Mouse (Mus musculus) liver, adult 2 months (tissue): ENCODE results near the gene Nos1ap. TPM values are rescaled to one million over a fixed set of nuclear protein-coding genes. Genes with fewer than 3 reads are reported as not detected.

Experiments used
- DNase-seq: peaks from one replicate; pipeline ENCODE4 v3.0.0-alpha.2; 2011; ENCODE audit warnings: low read depth, low spot score; ENCODE audit errors: extremely low read depth
- H3K27ac ChIP-seq: fragments of 200-500 bp; replicated peaks from 2 replicates; pipeline ENCODE4 v1.5.1; 2012; ENCODE audit warnings: low read depth, mild to moderate bottlenecking, control low read depth, inconsistent platforms, low read length; ENCODE audit not compliant: insufficient read depth
- H3K27me3 ChIP-seq: fragments of 200-500 bp; 2 replicates; pipeline ENCODE4 v1.6.1; 2012; ENCODE audit warnings: mild to moderate bottlenecking, moderate library complexity, low read length, inconsistent platforms; ENCODE audit not compliant: control insufficient read depth, insufficient read depth
- H3K36me3 ChIP-seq: fragments of 200-500 bp; 2 replicates; pipeline ENCODE4 v1.6.1; 2012; ENCODE audit warnings: low read length, inconsistent platforms; ENCODE audit not compliant: control insufficient read depth, insufficient read depth
- H3K4me1 ChIP-seq: fragments of 200-500 bp; 2 replicates; pipeline ENCODE4 v1.6.1; 2011; ENCODE audit warnings: low read length; ENCODE audit not compliant: control insufficient read depth, insufficient read depth
- H3K4me3 ChIP-seq: fragments of 200-500 bp; 2 replicates; pipeline ENCODE4 v1.5.1; 2011; ENCODE audit warnings: low read depth, mild to moderate bottlenecking, control low read depth, low read length, moderate library complexity; ENCODE audit not compliant: insufficient read depth
- H3K79me2 ChIP-seq: fragments of 200-500 bp; 2 replicates; pipeline ENCODE4 v1.6.1; 2012; ENCODE audit warnings: inconsistent platforms, mild to moderate bottlenecking, low read length, moderate library complexity; ENCODE audit not compliant: control insufficient read depth, insufficient read depth
- H3K9ac ChIP-seq: fragments of 200-500 bp; 2 replicates; pipeline ENCODE4 v1.6.1; 2012; ENCODE audit warnings: low read depth, mild to moderate bottlenecking, control low read depth, inconsistent platforms, low read length
- CTCF ChIP-seq: fragments of 200-500 bp; IDR thresholded peaks from 2 replicates; pipeline ENCODE4 v1.5.1; 2011; ENCODE audit warnings: low read depth, low read length, control low read depth
- POLR2A ChIP-seq: fragments of 200-500 bp; IDR thresholded peaks from 2 replicates; pipeline ENCODE4 v1.6.1; 2011; ENCODE audit warnings: low read length, control low read depth; ENCODE audit not compliant: insufficient read depth; ENCODE audit errors: extremely low read depth
- WGBS: fragments of 180-500 bp; shearing (Covaris S2); methylation state at CpG from one replicate; pipeline ENCODE4 v1.1.7; 2018; 5-methylcytosine and 5-hydroxymethylcytosine counted together
- polyA plus RNA-seq: library from polyadenylated mRNA; depleted of rRNA; stranded (reverse); fragments of >200 nt; gene quantifications from 2 replicates; pipeline ENCODE4 v1.2.3, GENCODE M21; 2012
- total RNA-seq: library from RNA; depleted of rRNA; stranded (reverse); fragments of >200 nt; gene quantifications from 2 replicates; pipeline ENCODE4 v1.2.3, GENCODE M21; 2014

Nos1ap gene
- total and polyA plus RNA-seq, 2 experiments = 1.8 to 3.1 TPM

DNA sequence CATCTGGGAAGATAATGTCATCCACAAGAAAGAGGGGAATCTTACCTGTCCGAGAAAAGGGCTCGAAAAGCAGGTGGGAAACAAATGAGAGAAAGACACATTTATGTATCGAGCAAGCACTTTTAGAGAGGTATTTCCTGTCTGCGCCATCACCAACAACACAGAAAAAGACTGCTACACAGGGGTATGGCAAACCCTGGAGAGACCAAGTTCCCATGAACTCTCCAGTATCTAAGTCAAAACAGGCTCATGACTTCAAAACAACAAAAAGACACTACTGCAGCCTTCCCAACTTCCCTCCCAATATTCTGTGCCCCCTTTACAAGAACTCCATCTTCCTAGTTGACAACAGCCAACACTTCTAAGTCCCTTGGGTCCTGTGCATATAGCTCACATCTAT, 283.4 kb downstream of the Nos1ap start, which contains the start of gene Gm7694:
Gene Gm7694, minus strand, starts transcription at position 101 of the 400 bp plus-strand sequence.
- WGBS = 98% methylated on average over 4 of the region's 4 CpGs
- Histone ChIP-seq H3K79me2 (no peaks in the 10 kb centered on the region), H3K27me3 (no peaks in the 10 kb centered on the region), H3K9ac (no peak within 1 kb of the TSS), H3K4me1 (no peaks in the 10 kb centered on the region), H3K4me3 (no peak within 1 kb of the TSS), H3K27ac (no peak within 1 kb of the TSS), H3K36me3 (no peaks in the 10 kb centered on the region)
- no peak for DNase-seq
- TF ChIP-seq POLR2A = no peak
- no peak for TF ChIP-seq CTCF

DNA sequence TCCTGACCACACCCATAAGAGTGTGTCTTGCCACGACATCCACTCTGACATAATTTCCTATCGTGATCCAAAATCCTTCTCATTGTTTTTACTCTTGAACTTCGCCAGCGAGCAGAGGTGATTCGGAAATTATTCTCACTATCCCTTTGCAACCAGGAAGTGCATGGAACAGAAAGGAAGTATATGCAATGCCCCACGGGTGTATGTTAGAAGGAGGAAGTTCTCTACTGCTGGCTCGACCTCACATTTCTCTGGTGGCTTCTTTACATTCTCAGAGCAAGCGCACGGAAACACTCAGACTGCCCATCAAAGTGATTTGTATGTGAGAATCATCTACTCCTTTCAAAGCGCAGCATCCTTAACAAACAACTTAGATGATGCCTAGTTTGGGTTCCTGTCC, 284.7 kb downstream of the Nos1ap start:
- DNase-seq = no peak
- H3K4me3 ChIP-seq = no peak overlapping the region
- H3K27ac ChIP-seq = no peak overlapping the region
- WGBS = 86% methylated on average over 10 of the region's 10 CpGs
- H3K4me1 ChIP-seq = no peaks in the 10 kb centered on the region
- no peaks in the 10 kb centered on the region for H3K36me3 ChIP-seq
- no peaks in the 10 kb centered on the region for H3K27me3 ChIP-seq
- H3K79me2 ChIP-seq = no peaks in the 10 kb centered on the region
- H3K9ac ChIP-seq = no peak overlapping the region
- TF ChIP-seq CTCF = no peak
- TF ChIP-seq POLR2A = no peak

DNA sequence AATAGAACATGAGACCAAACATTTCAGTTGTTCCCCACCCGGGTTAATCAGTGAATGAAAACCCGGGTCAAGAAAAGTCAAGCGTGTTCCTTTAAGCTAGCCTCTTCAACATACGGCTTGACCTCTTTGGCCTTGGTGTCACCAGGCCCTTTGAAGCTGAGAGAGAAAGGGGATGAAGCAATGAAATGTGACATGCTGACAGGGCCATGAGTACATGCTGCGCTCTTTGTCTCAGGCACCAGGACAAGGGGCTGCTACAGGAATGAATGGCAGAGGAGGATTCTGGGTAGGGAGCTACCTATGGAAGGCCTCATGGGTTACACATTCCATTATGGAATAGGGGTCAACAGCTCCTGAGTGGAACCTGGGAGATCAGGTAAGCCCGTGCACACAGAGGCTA, 286.6 kb downstream of the Nos1ap start:
- no peak overlapping the region for H3K4me3 ChIP-seq
- H3K79me2 ChIP-seq = no peaks in the 10 kb centered on the region
- H3K27me3 ChIP-seq = no peaks in the 10 kb centered on the region
- TF ChIP-seq CTCF (no peak), POLR2A (no peak)
- H3K36me3 ChIP-seq = no peaks in the 10 kb centered on the region
- no peak overlapping the region for H3K27ac ChIP-seq
- H3K4me1 ChIP-seq = no peaks in the 10 kb centered on the region
- WGBS = 85% methylated on average over 6 of the region's 6 CpGs
- no peak overlapping the region for H3K9ac ChIP-seq
- no peak for DNase-seq

DNA sequence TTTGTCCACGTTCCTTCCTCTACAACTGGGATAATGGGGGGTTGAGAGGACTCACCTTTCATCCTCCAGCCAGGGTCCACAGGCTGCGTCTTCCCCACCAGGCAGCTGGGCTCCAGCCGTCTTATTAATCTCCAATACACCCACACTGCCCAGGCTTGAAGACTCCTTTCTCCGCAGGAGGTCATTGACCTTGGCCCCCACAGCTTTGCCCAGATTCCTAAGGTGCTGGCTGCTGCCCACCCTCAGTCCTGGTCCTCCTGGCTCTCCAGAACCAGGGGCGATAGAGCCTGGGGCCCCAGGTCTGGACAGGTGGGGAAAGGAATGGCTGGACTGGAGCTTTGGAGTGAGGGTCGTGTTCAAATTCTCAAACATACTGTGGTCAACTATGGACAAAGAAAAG, 287.2 kb downstream of the Nos1ap start:
- no peak overlapping the region for H3K9ac ChIP-seq
- no peaks in the 10 kb centered on the region for H3K36me3 ChIP-seq
- no peak for TF ChIP-seq POLR2A
- no peak for TF ChIP-seq CTCF
- H3K79me2 ChIP-seq = no peaks in the 10 kb centered on the region
- H3K27ac ChIP-seq = no peak overlapping the region
- WGBS = 91% methylated on average over 6 of the region's 6 CpGs
- no peak for DNase-seq
- H3K4me3 ChIP-seq = no peak overlapping the region
- no peaks in the 10 kb centered on the region for H3K27me3 ChIP-seq
- H3K4me1 ChIP-seq = no peaks in the 10 kb centered on the region

DNA sequence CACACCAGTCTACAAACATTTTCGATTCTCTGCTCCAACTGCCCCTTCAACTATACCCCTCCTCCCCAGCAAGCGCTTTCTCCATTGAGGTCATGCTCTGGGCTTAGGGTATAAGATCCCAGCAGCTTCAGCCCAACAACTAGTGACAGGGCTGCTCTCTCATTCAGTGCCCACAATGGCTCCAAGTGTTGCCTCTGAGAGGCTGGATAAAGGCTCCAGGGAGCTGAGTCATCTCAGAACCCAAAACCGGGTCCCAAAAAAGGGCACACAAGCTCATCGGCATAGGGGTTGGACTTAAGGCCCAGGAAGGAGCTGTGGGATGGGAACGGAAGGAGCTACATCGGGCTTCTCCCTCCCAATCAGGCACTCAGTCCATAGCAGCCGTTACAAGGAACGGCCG, 288.0 kb downstream of the Nos1ap start:
- 99% methylated on average over 9 of the region's 9 CpGs for WGBS
- DNase-seq = no peak
- Histone ChIP-seq H3K4me3 (no peak overlapping the region), H3K4me1 (no peaks in the 10 kb centered on the region), H3K27me3 (no peaks in the 10 kb centered on the region), H3K79me2 (no peaks in the 10 kb centered on the region), H3K36me3 (no peaks in the 10 kb centered on the region), H3K27ac (no peak overlapping the region), H3K9ac (no peak overlapping the region)
- TF ChIP-seq POLR2A = no peak
- TF ChIP-seq CTCF = no peak

DNA sequence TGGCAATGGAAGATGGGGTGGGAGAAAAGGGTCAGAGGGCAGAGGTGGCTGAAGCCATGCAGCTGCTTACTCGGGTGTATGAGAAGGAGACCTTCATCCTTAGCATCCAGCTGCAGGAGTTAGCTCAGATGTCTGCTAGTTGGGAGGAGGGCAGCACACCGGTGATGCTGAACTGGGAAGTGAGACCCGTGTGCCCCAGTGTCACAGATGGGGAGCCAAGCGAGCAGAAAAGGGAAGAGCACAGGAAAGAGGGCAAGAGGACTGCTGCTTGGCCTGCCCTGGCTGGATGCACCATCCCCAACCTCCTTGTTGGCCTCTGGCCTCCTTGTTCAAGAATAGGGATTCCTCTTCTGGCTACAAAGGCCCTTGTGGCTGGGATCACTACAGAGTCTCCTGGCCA, 290.2 kb downstream of the Nos1ap start:
- H3K27me3 ChIP-seq = no peaks in the 10 kb centered on the region
- DNase-seq = no peak
- no peak for TF ChIP-seq CTCF
- TF ChIP-seq POLR2A = no peak
- H3K79me2 ChIP-seq = no peaks in the 10 kb centered on the region
- H3K4me3 ChIP-seq = no peak overlapping the region
- 83% methylated on average over 4 of the region's 4 CpGs for WGBS
- no peaks in the 10 kb centered on the region for H3K4me1 ChIP-seq
- H3K9ac ChIP-seq = no peak overlapping the region
- no peaks in the 10 kb centered on the region for H3K36me3 ChIP-seq
- no peak overlapping the region for H3K27ac ChIP-seq
